Mouse (Mus musculus) naive thymus-derived CD4-positive, alpha-beta T cell, adult 2 months (primary cell): ENCODE measurements around the gene Atp6v0a2.
A peak's percentile ranks its signal among the peaks of the same experiment; 100 is the strongest.
"Not testable (repeated sequence)": the region's sequence is repeated elsewhere in the genome, so short reads cannot be mapped to it uniquely, and the experiment has no call there.

Experiments
- DNase-seq: peaks from one replicate; pipeline ENCODE4 v3.0.0-alpha.2; 2011; ENCODE audit warnings: low read depth

Gene Atp6v0a2

GRCm38 (mm10) chr5:124628448-124629363, at the start of gene Atp6v0a2:
Gene Atp6v0a2 (plus strand): TSS chr5:124628576.
- peak; percentile 95 for DNase-seq

GRCm38 (mm10) chr5:124578633-124579317, 49.6 kb upstream of the Atp6v0a2 start, which contains the start of the genes Eif2b1 and Gtf2h3:
Gene Eif2b1 (minus strand): TSS chr5:124579131.
Gene Gtf2h3 (plus strand): TSS chr5:124579140.
- peak; percentile 95 for DNase-seq

- DNase-seq: no peak
Observed at GRCm38 (mm10) chr5:124582515-124582914, 45.9 kb upstream of the Atp6v0a2 start.

GRCm38 (mm10) chr5:124592768-124593167, 35.6 kb upstream of the Atp6v0a2 start:
- DNase-seq: no peak

- peak; percentile 67 for DNase-seq
Observed at GRCm38 (mm10) chr5:124598224-124599174, 29.9 kb upstream of the Atp6v0a2 start.

GRCm38 (mm10) chr5:124599726-124600125, 28.6 kb upstream of the Atp6v0a2 start:
- not testable (repeated sequence) for DNase-seq

GRCm38 (mm10) chr5:124602349-124602748, 26.0 kb upstream of the Atp6v0a2 start:
- peak; percentile 76 for DNase-seq

GRCm38 (mm10) chr5:124604296-124604695, 24.1 kb upstream of the Atp6v0a2 start:
- DNase-seq: no peak

GRCm38 (mm10) chr5:124605041-124605622, 23.2 kb upstream of the Atp6v0a2 start:
- DNase-seq: no peak

- no peak for DNase-seq
Observed at GRCm38 (mm10) chr5:124610965-124611364, 17.4 kb upstream of the Atp6v0a2 start.

- peak; percentile 67 for DNase-seq
Observed at GRCm38 (mm10) chr5:124614709-124615108, 13.7 kb upstream of the Atp6v0a2 start.

- no peak for DNase-seq
Observed at GRCm38 (mm10) chr5:124618711-124619110, 9.7 kb upstream of the Atp6v0a2 start.

GRCm38 (mm10) chr5:124621362-124621761, 7.0 kb upstream of the Atp6v0a2 start:
- no peak for DNase-seq

GRCm38 (mm10) chr5:124622890-124623289, 5.5 kb upstream of the Atp6v0a2 start:
- DNase-seq: no peak

GRCm38 (mm10) chr5:124624291-124624690, 4.1 kb upstream of the Atp6v0a2 start:
- DNase-seq: no peak

- no peak for DNase-seq
Observed at GRCm38 (mm10) chr5:124629641-124630040, 1.3 kb downstream of the Atp6v0a2 start.

- no peak for DNase-seq
Observed at GRCm38 (mm10) chr5:124631685-124632084, 3.3 kb downstream of the Atp6v0a2 start.

GRCm38 (mm10) chr5:124632461-124632860, 4.1 kb downstream of the Atp6v0a2 start:
- peak; percentile 27 for DNase-seq

- peak; percentile 66 for DNase-seq
Observed at GRCm38 (mm10) chr5:124633425-124633824, 5.0 kb downstream of the Atp6v0a2 start.

GRCm38 (mm10) chr5:124635068-124635467, 6.7 kb downstream of the Atp6v0a2 start:
- DNase-seq: peak; percentile 38

- DNase-seq: no peak
Observed at GRCm38 (mm10) chr5:124636139-124636538, 7.8 kb downstream of the Atp6v0a2 start.
